ENCODE assay signal across 51 mouse cellular contexts in genomic region chr14:52467395-52467794, GRCm38 (mm10). TPM values are rescaled to one million over a fixed set of nuclear protein-coding genes. Genes with fewer than 3 reads are reported as not detected.
"Had no signal": no experiment of that assay in that cellular context is flagged by ENCODE, and none has a peak within 500 bp of the region (broad histone marks: within the 10 kb centered on the region; RNA-seq: fewer than 3 reads in every experiment).

Gene Olfr1508, minus strand, starts transcription at chr14:52467495.

- H3K4me2 ChIP-seq: heart, embryonic 11.5 days; heart, embryonic 12.5 days; heart, embryonic 13.5 days; heart, embryonic 15.5 days; hindbrain, embryonic 12.5 days; hindbrain, embryonic 13.5 days; hindbrain, embryonic 14.5 days; hindbrain, embryonic 15.5 days; intestine, embryonic 15.5 days; kidney, embryonic 15.5 days had no signal

- ATAC-seq: hindbrain, embryonic 16.5 days; hindbrain, postnatal 0 days; inflammation-experienced regulatory T-cells, adult 6 months; intestine, embryonic 15.5 days; intestine, embryonic 16.5 days; intestine, postnatal 0 days had no signal

- H3K4me1 ChIP-seq: heart, embryonic 12.5 days; heart, embryonic 13.5 days; heart, embryonic 15.5 days; hindbrain, embryonic 10.5 days; hindbrain, embryonic 12.5 days; hindbrain, embryonic 13.5 days; hindbrain, embryonic 15.5 days; intestine, embryonic 15.5 days; kidney, embryonic 15.5 days had no signal

- H3K9ac ChIP-seq: heart, embryonic 12.5 days; heart, embryonic 13.5 days; heart, embryonic 15.5 days; hindbrain, embryonic 12.5 days; hindbrain, embryonic 13.5 days; hindbrain, embryonic 14.5 days; hindbrain, embryonic 15.5 days; intestine, embryonic 15.5 days; kidney, embryonic 15.5 days had no signal

- H3K4me3 ChIP-seq: heart, embryonic 12.5 days; heart, embryonic 13.5 days; heart, embryonic 15.5 days; hindbrain, embryonic 10.5 days; hindbrain, embryonic 12.5 days; hindbrain, embryonic 13.5 days; hindbrain, embryonic 15.5 days; intestine, embryonic 15.5 days; kidney, embryonic 15.5 days; layer of hippocampus, adult 2 months; left cerebral cortex, adult 2 months had no signal

- H3K36me3 ChIP-seq: heart, embryonic 12.5 days; heart, embryonic 13.5 days; heart, embryonic 15.5 days; hindbrain, embryonic 10.5 days; hindbrain, embryonic 12.5 days; hindbrain, embryonic 13.5 days; hindbrain, embryonic 15.5 days; intestine, embryonic 15.5 days; kidney, embryonic 15.5 days had no signal

- H3K27me3 ChIP-seq: heart, embryonic 12.5 days; heart, embryonic 13.5 days; heart, embryonic 15.5 days; hindbrain, embryonic 12.5 days; hindbrain, embryonic 13.5 days; hindbrain, embryonic 15.5 days; intestine, embryonic 15.5 days; kidney, embryonic 15.5 days had no signal

- DNase-seq: heart, postnatal 10 days; heart, postnatal 14 days; heart, postnatal 36 days; heart, postnatal 4 days; kidney, adult 11 months; kidney, adult 18-20 months; kidney, adult 2 months; kidney, adult 8-10 months; kidney, adult 9 months; kidney, postnatal 10 days; kidney, postnatal 14 days; kidney, postnatal 25 days; kidney, postnatal 36 days; kidney, postnatal 4 days; layer of hippocampus, adult 9-11 months; layer of hippocampus, postnatal 36 days had no signal

- H3K27ac ChIP-seq: heart, embryonic 13.5 days; heart, embryonic 15.5 days; hindbrain, embryonic 10.5 days; hindbrain, embryonic 12.5 days; hindbrain, embryonic 13.5 days; hindbrain, embryonic 14.5 days; hindbrain, embryonic 15.5 days; hindbrain, postnatal 0 days; intestine, embryonic 15.5 days; kidney, embryonic 15.5 days; kidney, postnatal 0 days; layer of hippocampus, adult 2 months; left cerebral cortex, adult 2 months had no signal

- H3K9me3 ChIP-seq: heart, embryonic 13.5 days; heart, embryonic 15.5 days; hindbrain, embryonic 10.5 days; hindbrain, embryonic 12.5 days; hindbrain, embryonic 13.5 days; hindbrain, embryonic 15.5 days; intestine, embryonic 15.5 days; kidney, embryonic 15.5 days had no signal

RNA-seq across cellular contexts. Expression of gene Olfr1508, which starts in this region (rescaled TPM):
- total RNA-seq: heart, postnatal 10 days; heart, postnatal 14 days; heart, postnatal 25 days; heart, postnatal 36 days; heart, postnatal 4 days; hematopoietic stem cell, adult 5-6 weeks; hindbrain, postnatal 0 days; layer of hippocampus, adult 18-20 months; layer of hippocampus, adult 2 months; layer of hippocampus, adult 8-10 months; layer of hippocampus, postnatal 10 days; layer of hippocampus, postnatal 14 days; layer of hippocampus, postnatal 25 days; layer of hippocampus, postnatal 36 days; left cerebral cortex, adult 18-20 months; left cerebral cortex, adult 2 months had no signal
- polyA plus RNA-seq: heart, embryonic 11.5 days; heart, embryonic 12.5 days; heart, embryonic 13.5 days; heart, embryonic 14.5 days; heart, embryonic 15.5 days; heart, embryonic 16.5 days; heart, postnatal 0 days; hindbrain, embryonic 10.5 days; hindbrain, embryonic 11.5 days; hindbrain, embryonic 12.5 days; hindbrain, embryonic 13.5 days; hindbrain, embryonic 14.5 days; hindbrain, embryonic 15.5 days; hindbrain, embryonic 16.5 days; hindbrain, postnatal 0 days; inflammation-experienced regulatory T-cells, adult 6 months; intestine, embryonic 14.5 days; intestine, embryonic 15.5 days; intestine, embryonic 16.5 days; intestine, postnatal 0 days; kidney, adult 2 months; kidney, embryonic 14.5 days; kidney, embryonic 15.5 days; kidney, embryonic 16.5 days; kidney, postnatal 0 days; large intestine, adult 2 months had no signal
